Mouse (Mus musculus) E14TG2a.4 (cell line): ENCODE measurements around the gene Lypd6.

Experiments used
- H3K27me3 ChIP-seq: 2 replicates; pipeline ENCODE4 v1.6.1; 2014; ENCODE audit warnings: low read length, control low read depth; ENCODE audit not compliant: insufficient read depth
- H3K36me3 ChIP-seq: 2 replicates; pipeline ENCODE4 v1.6.1; 2014; ENCODE audit warnings: low read length, control low read depth; ENCODE audit not compliant: insufficient read depth
- H3K4me1 ChIP-seq: replicated peaks from 2 replicates; pipeline ENCODE4 v1.6.1; 2014; ENCODE audit warnings: low read depth, low read length, control low read depth
- H3K4me3 ChIP-seq: replicated peaks from 2 replicates; pipeline ENCODE4 v1.5.1; 2014; ENCODE audit warnings: mild to moderate bottlenecking, low read length
- H3K9me3 ChIP-seq: 2 replicates; pipeline ENCODE4 v1.6.1; 2014; ENCODE audit warnings: low read length, control low read depth
- CTCF ChIP-seq: conservative IDR thresholded peaks from 2 replicates; pipeline ENCODE4 v1.5.1; 2014; ENCODE audit warnings: low read length
- NANOG ChIP-seq: IDR thresholded peaks from 2 replicates; pipeline ENCODE4 v1.6.1; 2014; ENCODE audit warnings: borderline replicate concordance, low read length, mixed read lengths
- POU5F1 ChIP-seq: IDR thresholded peaks from 2 replicates; pipeline ENCODE4 v1.6.1; 2014; ENCODE audit warnings: low read length, borderline replicate concordance

Gene Lypd6

DNA sequence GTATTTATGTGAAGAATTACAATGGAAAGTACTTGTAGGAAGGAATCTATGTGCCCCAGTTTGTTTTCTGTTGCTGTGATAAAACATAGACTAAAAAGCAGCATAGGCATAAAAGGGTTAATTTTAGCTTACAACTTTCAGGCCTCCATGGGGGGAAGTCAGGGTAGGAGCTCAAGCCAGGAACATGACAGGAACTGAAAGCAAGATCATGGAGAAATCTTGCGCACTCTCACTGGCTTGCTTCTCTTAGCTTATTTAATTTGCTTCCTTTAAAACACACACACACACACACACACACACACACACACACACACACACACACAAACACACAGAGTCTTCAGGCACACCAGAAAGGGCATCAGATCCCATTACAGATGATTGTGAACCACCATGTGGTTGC lies 12.3 kb upstream of the Lypd6 start:
- Histone ChIP-seq H3K9me3 (no peaks in the 10 kb centered on the region), H3K36me3 (no peaks in the 10 kb centered on the region), H3K27me3 (no peaks in the 10 kb centered on the region), H3K4me3 (no peak overlapping the region), H3K4me1 (0 out of 2 replicates have a peak, but pooled peaks cover under 1% of the 10 kb centered on the region)
- TF ChIP-seq NANOG (no peak), POU5F1 (no peak), CTCF (no peak)

DNA sequence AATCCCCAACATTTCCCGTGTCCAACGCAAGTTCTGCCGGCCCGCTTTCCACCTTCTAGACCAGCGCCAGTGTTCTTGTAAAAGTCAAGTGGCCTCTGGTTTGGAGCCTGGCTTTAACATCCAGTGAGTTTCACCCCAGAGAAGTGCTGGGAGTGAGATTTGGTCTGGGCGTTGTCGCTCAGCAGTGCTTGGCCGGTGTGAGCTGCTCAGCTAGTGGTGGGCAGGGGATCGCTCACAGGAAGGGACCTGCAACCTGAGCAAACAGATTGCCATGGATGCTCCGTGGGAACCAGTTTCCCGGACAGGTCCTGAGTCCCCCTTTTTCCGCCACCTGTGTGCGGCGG lies 355 bp upstream of the Lypd6 start:
- Histone ChIP-seq H3K4me1 (peaks cover 12% of the 10 kb centered on the region), H3K27me3 (peaks cover 32% of the 10 kb centered on the region), H3K9me3 (no peaks in the 10 kb centered on the region), H3K36me3 (no peaks in the 10 kb centered on the region), H3K4me3 (peak overlapping the region; percentile 92)
- TF ChIP-seq CTCF, result no peak
- TF ChIP-seq NANOG, result no peak
- no peak for TF ChIP-seq POU5F1

DNA sequence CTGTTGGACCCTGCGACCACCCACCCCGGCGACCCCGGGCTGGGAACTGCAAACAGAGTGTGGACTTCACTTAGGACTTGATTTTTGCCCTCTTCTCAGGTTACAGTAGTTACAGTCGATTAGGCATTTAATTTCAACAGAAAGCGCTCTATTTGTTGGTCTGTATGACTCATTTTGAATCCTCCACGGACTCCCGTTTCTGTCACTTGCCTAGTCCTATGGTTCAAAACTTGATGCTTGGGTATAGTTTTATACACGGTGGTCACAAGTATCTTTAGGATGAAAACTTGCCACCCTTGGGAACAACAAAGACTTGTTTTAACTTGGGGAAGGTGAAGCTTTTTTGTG lies 713 bp downstream of the Lypd6 start:
- Histone ChIP-seq H3K27me3 (peaks cover 38% of the 10 kb centered on the region), H3K36me3 (no peaks in the 10 kb centered on the region), H3K9me3 (no peaks in the 10 kb centered on the region), H3K4me1 (peaks cover 12% of the 10 kb centered on the region), H3K4me3 (peak overlapping the region; percentile 92)
- no peak for TF ChIP-seq CTCF
- no peak for TF ChIP-seq NANOG
- no peak for TF ChIP-seq POU5F1

DNA sequence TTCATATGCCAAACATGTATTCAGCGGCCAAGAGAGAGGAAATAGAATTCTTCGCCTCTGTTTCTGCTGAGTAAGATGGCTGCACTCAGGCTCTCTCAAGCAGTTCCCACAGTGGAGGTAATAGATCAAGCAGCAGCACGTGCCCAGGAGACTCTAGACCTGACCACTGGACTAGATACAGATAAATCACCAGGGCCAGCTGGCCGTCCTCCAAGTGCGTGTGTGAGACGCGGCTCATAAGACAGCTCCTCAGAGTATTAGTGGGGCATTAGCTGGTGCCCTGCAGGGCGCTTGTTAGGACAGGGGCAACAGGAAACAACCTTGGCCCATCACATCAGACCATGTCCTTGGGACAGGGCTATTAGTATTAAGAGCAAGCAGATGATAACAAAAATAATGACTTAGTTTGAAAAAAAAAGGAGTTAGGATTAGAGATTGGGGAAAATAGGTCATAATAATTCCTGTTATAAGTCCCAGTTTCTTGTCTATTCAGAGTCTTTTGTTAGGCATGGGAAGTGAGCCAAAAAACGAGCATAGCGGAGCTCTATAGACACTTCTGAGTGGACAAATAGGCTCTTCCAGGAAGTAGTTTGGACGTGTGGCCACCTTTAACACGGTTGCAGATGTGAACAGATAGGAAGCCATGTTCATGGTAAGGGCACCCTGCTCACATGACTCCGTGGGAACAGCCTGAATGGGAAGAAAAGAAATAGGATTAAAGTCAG lies 3.5 kb downstream of the Lypd6 start:
- Histone ChIP-seq H3K4me3 (no peak overlapping the region), H3K36me3 (no peaks in the 10 kb centered on the region), H3K4me1 (peaks cover 12% of the 10 kb centered on the region), H3K9me3 (no peaks in the 10 kb centered on the region), H3K27me3 (peaks cover 35% of the 10 kb centered on the region)
- TF ChIP-seq CTCF, result no peak
- TF ChIP-seq NANOG, result no peak
- no peak for TF ChIP-seq POU5F1

DNA sequence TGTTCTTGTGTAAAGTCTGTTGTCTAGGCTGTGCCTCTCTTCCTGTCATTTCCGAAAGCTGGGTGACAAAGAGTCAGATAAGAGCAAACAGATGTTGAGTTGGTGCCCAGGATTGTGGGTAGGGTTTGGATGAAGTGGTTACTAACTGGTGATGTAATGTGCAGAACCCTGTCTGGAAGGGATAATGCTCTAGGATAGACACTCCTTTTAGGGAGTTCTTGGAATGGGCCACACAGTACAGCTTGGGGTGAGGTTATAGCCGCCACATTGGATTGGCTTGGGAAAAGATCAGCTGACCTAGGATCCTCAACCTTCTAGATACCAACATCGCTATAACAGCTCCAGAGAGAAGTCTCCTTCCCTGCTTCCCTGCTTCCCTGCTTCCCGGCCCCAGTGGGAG lies 5.9 kb downstream of the Lypd6 start:
- Histone ChIP-seq H3K4me3 (no peak overlapping the region), H3K36me3 (no peaks in the 10 kb centered on the region), H3K4me1 (peaks cover 4% of the 10 kb centered on the region), H3K9me3 (no peaks in the 10 kb centered on the region), H3K27me3 (peaks cover 17% of the 10 kb centered on the region)
- no peak for TF ChIP-seq POU5F1
- TF ChIP-seq CTCF, result no peak
- TF ChIP-seq NANOG, result no peak

DNA sequence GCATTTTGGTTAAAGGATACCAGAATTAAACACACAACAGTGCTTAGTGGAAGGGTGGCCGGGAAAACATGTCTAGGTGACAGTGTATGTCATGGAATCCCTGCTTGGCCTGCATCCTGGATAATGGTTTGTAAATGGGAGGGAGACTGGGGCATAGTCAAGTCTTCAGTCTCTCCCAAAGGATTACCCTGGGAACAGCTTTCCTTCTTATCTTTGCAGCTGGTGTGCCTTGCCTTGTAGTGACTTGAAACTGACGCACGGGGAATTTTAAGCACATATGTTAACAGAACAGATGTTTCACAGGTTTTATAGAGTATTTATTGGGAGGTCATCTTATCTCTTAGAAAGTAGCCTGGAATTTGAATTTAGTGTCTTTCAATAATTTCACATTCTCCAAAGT lies 18.5 kb downstream of the Lypd6 start:
- H3K9me3 ChIP-seq, result no peaks in the 10 kb centered on the region
- no peak overlapping the region for H3K4me3 ChIP-seq
- no peaks in the 10 kb centered on the region for H3K27me3 ChIP-seq
- no peaks in the 10 kb centered on the region for H3K36me3 ChIP-seq
- no peaks in the 10 kb centered on the region for H3K4me1 ChIP-seq
- no peak for TF ChIP-seq NANOG
- no peak for TF ChIP-seq POU5F1
- TF ChIP-seq CTCF, result no peak

DNA sequence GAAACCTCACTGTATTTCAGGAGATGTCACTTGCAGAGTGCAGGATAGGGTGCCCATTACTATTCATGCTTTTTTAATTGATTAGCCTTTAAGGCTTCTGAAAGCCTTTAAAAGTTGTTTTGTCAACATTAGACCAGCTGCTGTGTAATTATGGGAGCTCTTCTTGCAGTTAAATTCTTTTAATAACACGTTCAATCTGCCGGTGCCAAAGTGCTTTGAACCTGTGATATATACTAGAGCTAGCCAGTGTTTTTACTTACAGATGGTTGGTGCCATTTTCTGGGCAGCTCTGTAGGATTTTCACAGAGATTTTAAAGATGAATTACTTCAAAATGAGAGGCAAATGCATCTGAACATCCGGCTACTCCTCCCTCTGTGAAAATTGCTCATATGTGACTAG lies 21.5 kb downstream of the Lypd6 start:
- Histone ChIP-seq H3K4me3 (no peak overlapping the region), H3K36me3 (no peaks in the 10 kb centered on the region), H3K4me1 (no peaks in the 10 kb centered on the region), H3K27me3 (no peaks in the 10 kb centered on the region), H3K9me3 (no peaks in the 10 kb centered on the region)
- TF ChIP-seq NANOG (no peak), POU5F1 (no peak), CTCF (no peak)

DNA sequence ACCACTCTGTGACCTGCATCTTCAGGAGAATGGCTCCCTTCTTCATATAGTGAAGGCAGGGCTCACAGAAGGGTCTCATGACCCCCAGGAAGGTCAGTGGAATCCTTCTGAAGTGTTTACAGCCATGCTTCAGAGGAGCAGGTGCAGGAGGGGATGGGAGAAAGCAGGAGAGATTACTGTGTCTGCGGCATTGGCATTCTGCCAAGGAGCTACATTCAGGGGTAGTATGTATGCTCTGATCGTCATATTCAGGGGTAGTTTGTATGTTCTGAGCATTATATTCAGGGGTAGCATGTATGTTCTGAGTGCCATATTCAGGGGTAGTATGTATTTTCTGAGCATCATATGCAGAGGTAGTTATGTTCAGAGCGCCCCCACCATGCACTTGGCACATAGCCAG lies 30.1 kb downstream of the Lypd6 start:
- no peaks in the 10 kb centered on the region for H3K27me3 ChIP-seq

DNA sequence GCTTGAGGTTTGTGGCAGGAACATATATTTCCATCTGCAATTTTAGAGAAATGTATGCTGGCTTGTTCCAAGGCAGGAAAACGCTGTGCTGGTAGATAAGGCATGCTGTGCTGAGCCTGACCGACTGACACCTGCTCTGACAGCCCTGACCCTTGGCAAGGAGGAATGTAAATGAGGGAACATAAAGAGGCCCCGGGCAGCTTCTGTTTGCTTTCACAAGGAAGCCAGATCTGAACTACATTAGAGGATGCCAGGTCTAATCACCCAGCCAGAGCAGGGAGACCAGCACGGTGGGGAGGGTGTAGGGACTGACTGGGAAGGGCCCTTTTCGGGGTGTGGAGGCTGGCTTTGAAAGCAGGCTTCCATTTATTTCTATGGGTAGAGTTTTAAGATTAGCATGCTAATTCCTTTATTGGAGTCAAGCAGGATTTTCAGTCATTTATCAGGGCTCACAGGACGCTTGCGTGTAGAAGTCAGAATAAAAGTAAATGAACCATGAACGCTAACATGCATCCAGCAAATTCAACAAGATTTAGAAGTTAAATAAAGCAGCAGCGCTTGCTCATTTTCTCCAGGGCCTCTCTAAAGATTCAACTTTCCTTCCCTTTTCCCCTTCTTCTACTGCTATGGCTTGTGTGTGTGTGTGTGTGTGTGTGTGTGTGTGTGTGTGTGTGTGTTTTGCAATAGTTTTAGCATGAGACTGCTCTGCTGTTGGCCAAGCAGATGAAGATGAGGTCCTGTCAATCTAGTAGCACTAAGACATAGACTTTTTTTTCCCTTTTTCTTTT lies 34.3 kb downstream of the Lypd6 start:
- no peak overlapping the region for H3K4me3 ChIP-seq
- H3K9me3 ChIP-seq, result no peaks in the 10 kb centered on the region
- TF ChIP-seq POU5F1, result no peak
- H3K4me1 ChIP-seq, result no peaks in the 10 kb centered on the region
- H3K36me3 ChIP-seq, result no peaks in the 10 kb centered on the region
- no peaks in the 10 kb centered on the region for H3K27me3 ChIP-seq

More for the DNA sequence above, 30.1 kb downstream of the Lypd6 start:
- H3K9me3 ChIP-seq, result no peaks in the 10 kb centered on the region
- H3K4me1 ChIP-seq, result no peaks in the 10 kb centered on the region
- H3K36me3 ChIP-seq, result no peaks in the 10 kb centered on the region
- no peak for TF ChIP-seq POU5F1
- H3K4me3 ChIP-seq, result no peak overlapping the region
